Mouse (Mus musculus): ENCODE results near the gene AC140267.1.

The AC140267.1 gene

GRCm38 (mm10) chr15:80235535-80235934 is at the start of gene AC140267.1:
Gene AC140267.1, plus strand, starts transcription at chr15:80235835.
- no peak for DNase-seq (ENCODE audit: low spot score in 2 of 2)

GRCm38 (mm10) chr15:80188927-80189326 is 46.7 kb upstream of the AC140267.1 start:
- DNase-seq (ENCODE audit: low spot score in 2 of 2): no peak

GRCm38 (mm10) chr15:80190075-80190474 is 45.6 kb upstream of the AC140267.1 start:
- DNase-seq (ENCODE audit: low spot score in 2 of 2): no peak

DNA sequence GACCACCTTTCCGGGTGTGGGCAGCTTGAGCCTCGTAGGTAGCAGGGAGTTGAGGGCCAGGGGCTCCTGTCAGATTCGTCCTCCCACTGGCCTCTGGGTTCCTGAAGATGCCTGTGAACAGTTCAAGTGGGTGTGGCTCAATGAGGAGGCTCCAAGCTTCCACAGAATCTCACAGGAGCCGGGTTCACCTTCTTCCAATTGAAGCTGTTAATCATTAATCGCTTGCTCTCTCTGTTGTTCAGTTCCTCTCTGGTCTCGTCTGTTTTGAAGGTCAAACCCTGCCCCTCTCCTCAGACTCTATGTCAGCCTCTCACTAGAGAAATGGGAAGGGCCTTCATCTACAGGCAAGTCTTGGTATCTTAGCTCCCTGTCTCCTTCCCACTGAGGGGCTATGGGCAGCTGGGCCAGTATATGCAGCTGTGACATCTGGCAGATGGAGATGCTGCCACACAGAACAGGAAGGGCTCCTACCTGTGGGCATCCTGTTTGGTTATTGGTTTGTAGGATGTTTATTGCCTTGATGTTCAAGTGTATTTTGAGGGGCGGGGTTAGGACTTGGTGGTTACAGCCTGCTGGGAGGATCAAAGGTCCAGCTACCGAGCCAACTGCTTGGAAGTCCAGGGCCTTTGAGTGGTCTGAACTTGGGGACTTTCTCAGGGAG is 43.9 kb upstream of the AC140267.1 start:
- no peak for DNase-seq (ENCODE audit: low spot score in 2 of 2)

DNA sequence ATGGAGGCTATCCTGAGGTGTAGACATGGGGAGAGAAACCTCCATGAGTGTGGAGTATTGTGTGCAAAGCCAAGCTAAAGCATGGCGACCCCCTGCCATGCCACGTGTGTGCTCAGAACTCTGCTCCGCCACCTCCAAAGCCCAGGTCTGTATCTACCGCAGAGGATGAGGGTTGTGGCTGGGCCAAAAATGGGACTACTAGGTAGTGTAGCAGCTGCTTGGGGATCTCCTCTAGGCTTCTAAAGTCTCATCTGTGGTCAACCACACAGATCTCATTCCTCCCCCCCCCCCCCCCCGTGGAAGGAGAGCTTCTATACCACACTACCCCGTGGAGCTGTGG is 43.4 kb upstream of the AC140267.1 start:
- no peak for DNase-seq (ENCODE audit: low spot score in 2 of 2)

DNA sequence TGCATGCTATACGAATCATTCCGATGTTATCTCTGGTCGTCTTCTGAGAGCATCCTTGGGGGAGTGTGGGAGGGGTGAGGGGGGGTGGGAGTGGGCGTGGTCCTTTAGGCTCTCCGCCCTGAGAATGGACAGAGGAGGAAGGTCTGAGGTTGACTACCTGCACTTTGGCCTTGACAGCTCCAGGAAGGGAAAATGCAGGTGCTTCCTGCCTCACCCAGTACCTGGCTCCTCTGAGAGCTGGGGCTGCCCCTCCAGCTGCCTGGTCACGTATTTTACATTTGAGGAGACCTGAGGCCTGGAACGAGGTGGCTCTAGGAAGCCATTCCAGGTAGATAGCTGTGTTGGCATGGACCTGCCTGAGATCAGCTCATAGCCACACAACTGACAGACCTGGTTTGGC is 42.8 kb upstream of the AC140267.1 start:
- no peak for DNase-seq (ENCODE audit: low spot score in 2 of 2)

GRCm38 (mm10) chr15:80199556-80199955 is 36.1 kb upstream of the AC140267.1 start:
- DNase-seq (ENCODE audit: low spot score in 2 of 2): no peak

GRCm38 (mm10) chr15:80202111-80202775 is 33.4 kb upstream of the AC140267.1 start:
- no peak for DNase-seq (ENCODE audit: low spot score in 2 of 2)

- DNase-seq (ENCODE audit: low spot score in 2 of 2): no peak
Observed at GRCm38 (mm10) chr15:80203406-80203805, 32.2 kb upstream of the AC140267.1 start.

- no peak for DNase-seq (ENCODE audit: low spot score in 2 of 2)
Observed at GRCm38 (mm10) chr15:80206057-80206565, 29.5 kb upstream of the AC140267.1 start.

DNA sequence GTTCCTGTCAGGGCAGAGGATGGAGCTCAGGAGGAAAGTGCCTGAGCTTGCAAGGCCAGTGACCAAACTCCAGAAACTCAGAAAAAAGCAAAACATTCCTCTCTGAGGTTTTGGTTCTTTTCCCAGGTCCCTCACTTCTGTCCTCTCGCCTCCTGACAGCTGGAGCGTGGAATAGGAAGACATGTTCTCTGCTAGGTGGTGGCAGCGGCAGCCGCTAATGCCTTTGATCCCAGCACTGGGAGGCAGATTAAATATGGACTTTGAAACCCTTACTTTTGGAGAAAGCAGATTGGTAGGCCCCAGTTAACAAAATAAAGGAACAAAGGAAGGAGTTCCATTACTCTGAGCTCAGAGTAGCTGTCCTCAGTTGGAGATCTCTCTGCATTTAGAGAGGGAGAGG is 27.2 kb upstream of the AC140267.1 start:
- DNase-seq (ENCODE audit: low spot score in 2 of 2): no peak

DNA sequence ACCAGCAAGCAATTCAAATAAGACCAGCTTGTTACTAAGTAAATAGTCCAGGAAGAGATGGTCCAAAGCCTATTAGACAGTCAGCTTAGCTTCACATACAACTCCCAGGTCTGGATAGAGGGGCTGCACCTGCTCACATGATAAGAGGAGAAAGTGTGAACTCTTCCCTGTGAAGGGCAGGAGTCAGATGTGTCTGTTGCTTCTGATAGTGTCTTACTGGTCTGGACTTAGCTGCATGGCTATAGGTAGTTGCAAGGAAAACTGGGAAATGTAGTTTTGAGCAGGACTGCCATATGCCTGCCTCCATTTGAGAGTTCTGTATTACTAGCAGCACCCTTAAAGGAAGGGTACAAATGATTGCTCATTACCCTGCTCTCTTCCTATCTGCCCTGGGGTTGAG is 21.9 kb upstream of the AC140267.1 start:
- DNase-seq (ENCODE audit: low spot score in 2 of 2): no peak

- DNase-seq (ENCODE audit: low spot score in 2 of 2): no peak
Observed at GRCm38 (mm10) chr15:80215716-80216479, 19.7 kb upstream of the AC140267.1 start.

DNA sequence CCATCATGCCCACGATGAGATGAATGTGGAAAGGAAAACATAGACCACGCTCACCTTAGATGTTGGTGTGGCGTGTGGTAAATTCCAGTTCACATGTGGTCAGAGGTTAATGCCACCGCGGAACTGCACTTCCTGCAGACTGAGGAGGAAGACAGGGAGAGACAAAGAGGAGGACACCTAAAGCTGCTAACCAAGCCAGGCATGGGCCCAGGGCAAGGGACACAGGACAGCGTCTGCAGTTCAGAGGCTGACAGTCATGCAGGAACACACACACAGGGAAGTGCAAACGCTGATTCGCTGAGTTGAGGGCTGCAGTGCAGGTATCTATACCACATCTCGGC is 19.2 kb upstream of the AC140267.1 start:
- no peak for DNase-seq (ENCODE audit: low spot score in 2 of 2)

DNA sequence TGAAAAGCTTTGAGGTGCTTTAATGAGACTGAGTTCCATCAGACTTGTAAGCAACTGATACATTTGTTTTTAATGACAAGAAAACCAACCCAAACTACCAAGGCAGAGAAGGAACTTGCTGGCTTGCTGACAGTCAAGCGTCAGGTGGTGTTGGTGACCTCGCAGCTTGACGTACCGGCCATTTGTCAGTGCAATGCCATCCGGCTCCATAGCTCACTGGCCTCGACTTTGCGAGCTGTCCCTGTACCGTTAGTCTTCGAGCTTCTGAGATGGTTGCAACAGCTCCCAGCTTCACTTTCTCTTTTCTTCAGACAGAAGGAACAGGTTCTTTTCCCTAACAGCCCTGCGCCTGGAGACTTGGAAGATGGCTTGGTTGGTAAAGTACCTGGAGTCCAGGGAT is 18.2 kb upstream of the AC140267.1 start:
- no peak for DNase-seq (ENCODE audit: low spot score in 2 of 2)

- DNase-seq (ENCODE audit: low spot score in 2 of 2): no peak
Observed at GRCm38 (mm10) chr15:80219211-80219610, 16.4 kb upstream of the AC140267.1 start.

DNA sequence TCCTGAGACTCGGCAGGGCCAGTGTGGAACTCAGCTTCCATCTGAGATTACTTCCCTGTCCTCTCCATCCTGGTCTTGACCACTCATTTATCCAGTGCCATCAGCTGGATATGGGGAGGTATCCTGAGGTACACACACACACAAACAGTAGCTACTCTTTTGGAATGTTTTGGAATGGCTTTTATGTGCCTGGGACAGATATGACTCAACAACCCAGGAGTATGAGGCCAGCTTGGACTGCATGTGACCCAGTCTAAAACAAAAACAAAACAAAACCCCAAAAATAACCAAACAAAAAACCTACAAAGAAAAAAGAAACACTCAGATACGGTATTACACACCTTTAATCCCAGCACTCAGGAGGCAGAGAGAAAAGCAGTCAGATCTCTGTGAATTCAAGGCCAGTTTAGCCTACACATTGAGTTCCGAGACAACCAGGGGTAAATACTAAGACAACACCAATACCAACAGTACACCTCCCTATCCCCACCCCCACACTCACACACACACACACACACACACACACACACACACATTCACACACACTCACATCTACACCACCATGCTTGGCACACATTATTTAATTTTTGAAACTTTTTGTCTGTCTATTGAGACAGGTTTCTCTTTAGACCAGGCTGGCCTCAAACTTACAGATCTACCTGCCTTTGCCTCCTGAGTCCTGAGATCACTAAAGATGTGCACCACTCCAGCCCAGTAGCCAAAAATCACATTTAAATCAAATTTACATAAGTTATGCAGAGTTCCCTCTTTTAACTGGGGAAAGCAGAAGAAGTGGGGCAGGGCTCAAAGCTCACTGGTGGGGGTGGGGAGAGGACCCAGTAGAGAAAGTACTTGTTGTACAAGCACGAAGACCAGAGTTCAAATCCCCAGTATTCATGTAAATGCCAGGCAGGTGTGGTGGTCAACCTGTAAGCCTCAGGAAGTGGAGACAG is 15.7 kb upstream of the AC140267.1 start:
- DNase-seq (ENCODE audit: low spot score in 2 of 2): no peak

DNA sequence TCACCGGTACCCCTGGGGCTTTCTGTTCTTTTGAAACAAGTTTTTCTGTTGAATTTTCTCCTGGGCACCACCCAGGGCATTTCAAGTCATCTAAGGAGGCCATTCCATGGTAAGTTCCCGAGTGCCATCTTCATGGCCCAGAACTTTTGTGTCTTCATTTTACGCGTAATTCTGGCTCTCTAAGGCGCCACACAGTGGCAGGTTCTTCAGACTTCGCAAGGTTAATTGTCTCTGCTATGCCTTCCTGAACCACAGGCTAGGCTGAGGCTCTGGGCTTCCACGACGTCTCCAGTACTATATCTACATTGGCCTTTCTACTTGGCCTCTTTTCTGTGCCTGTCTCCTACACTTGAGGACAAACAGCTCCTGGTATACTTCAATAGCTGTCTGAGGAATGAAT is 14.6 kb upstream of the AC140267.1 start:
- DNase-seq (ENCODE audit: low spot score in 2 of 2): no peak

GRCm38 (mm10) chr15:80223751-80224150 is 11.9 kb upstream of the AC140267.1 start:
- DNase-seq (ENCODE audit: low spot score in 2 of 2): no peak

DNA sequence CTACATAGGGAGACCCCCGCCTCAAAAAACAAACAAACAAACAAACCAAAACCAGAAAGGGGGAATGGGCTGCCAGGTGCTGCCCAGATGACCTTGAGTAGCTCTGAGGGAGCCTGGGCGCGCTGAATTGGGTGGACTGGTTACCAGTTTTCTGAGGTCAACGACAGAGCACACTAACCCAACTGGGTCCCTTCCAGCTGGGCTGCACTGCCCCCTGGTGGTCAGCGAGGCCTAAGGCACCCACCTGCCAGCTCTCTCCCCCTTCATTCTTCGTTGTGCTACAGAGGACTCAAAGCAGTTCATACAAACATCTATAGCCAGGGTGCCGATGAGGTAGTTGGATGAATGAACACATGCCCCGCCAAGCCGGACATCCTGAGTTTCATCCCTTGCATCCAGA is 10.4 kb upstream of the AC140267.1 start:
- DNase-seq (ENCODE audit: low spot score in 2 of 2): peak; percentile 66 to 84

DNA sequence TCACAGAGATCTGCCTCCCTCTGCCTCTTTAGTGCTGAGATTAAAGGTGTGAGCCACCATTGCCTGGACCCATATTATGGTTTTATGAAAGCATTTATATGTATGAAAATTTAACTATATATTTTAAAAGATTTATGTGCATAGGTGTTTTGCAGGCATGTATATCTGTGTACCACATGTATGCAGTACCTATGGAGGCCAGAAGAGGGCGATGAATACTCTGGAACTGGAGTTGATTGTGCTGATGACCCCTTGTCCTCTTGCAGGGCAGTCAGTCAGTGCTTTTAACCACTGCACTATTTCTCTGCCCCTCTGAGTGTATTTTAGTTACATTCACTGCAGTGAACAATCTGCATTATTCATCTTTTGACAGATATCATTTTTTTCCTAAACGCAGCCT is 9.8 kb upstream of the AC140267.1 start:
- no peak for DNase-seq (ENCODE audit: low spot score in 2 of 2)

Data from urinary bladder, postnatal 4 days (tissue).